Mouse (Mus musculus) embryonic facial prominence, embryonic 11.5 days (tissue): ENCODE data around the gene Dhx16. TPM values are rescaled to one million over a fixed set of nuclear protein-coding genes. Genes with fewer than 3 reads are reported as not detected.

Source experiments
- ATAC-seq: fragments of 200-750 bp; cut with Nextera tagmentation; replicated peaks from 2 replicates; pipeline ENCODE4 v1.8.0; 2017; ENCODE audit warnings: low read depth; ENCODE audit not compliant: insufficient number of reproducible peaks, low FRiP score, low TSS enrichment
- DNase-seq: peaks from one replicate; pipeline ENCODE4 v3.0.0-alpha.2; 2015; ENCODE audit warnings: low spot score
- H3K27ac ChIP-seq: fragments of 300-500 bp; sonication (generic); replicated peaks from 2 replicates; pipeline ENCODE4 v1.5.1; 2014; ENCODE audit warnings: mild to moderate bottlenecking, low read depth, low read length, control low read depth
- H3K27me3 ChIP-seq: fragments of 300-500 bp; sonication (generic); 2 replicates; pipeline ENCODE4 v1.6.1; 2014; ENCODE audit warnings: mild to moderate bottlenecking, low read length, moderate library complexity, mixed read lengths; ENCODE audit not compliant: control insufficient read depth, insufficient read depth
- H3K36me3 ChIP-seq: fragments of 300-500 bp; sonication (generic); replicated peaks from 2 replicates; pipeline ENCODE4 v1.6.1; 2014; ENCODE audit warnings: low read depth, mild to moderate bottlenecking, low read length, moderate library complexity, mixed read lengths; ENCODE audit not compliant: control insufficient read depth, insufficient read depth
- H3K4me1 ChIP-seq: fragments of 300-500 bp; sonication (generic); 2 replicates; pipeline ENCODE4 v1.6.1; 2014; ENCODE audit warnings: low read length, mixed read lengths; ENCODE audit not compliant: control insufficient read depth, insufficient read depth
- H3K4me2 ChIP-seq: fragments of 300-500 bp; sonication (generic); 2 replicates; pipeline ENCODE4 v1.6.1; 2014; ENCODE audit warnings: low read depth, mild to moderate bottlenecking, control low read depth, low read length, moderate library complexity
- H3K4me3 ChIP-seq: fragments of 300-500 bp; sonication (generic); 2 replicates; pipeline ENCODE4 v1.5.1; 2014; ENCODE audit warnings: low read depth, low read length, control low read depth
- H3K9ac ChIP-seq: fragments of 300-500 bp; sonication (generic); replicated peaks from 2 replicates; pipeline ENCODE4 v1.6.1; 2014; ENCODE audit warnings: mild to moderate bottlenecking, control low read depth, low read length
- H3K9me3 ChIP-seq: fragments of 300-500 bp; sonication (generic); replicated peaks from 2 replicates; pipeline ENCODE4 v1.6.1; 2016; ENCODE audit warnings: mild to moderate bottlenecking, low read length, inconsistent platforms, mixed read lengths; ENCODE audit not compliant: control insufficient read depth
- WGBS: fragments of 180-500 bp; shearing (Covaris S2); extraction: QIAGEN DNeasy Blood & Tissue Kit; methylation state at CpG from one replicate; pipeline ENCODE4 v1.1.7; 2014; 5-methylcytosine and 5-hydroxymethylcytosine counted together
- polyA plus RNA-seq: library from polyadenylated mRNA; unstranded; fragments of >200 nt; fragmentation: Nextera tagmentation; extraction: Ambion mirVana; gene quantifications from 2 replicates; pipeline ENCODE4 v1.2.1, GENCODE M21; 2014

The Dhx16 gene
- polyA plus RNA-seq, 1 experiment from 2014 or later: 38.6 TPM

DNA sequence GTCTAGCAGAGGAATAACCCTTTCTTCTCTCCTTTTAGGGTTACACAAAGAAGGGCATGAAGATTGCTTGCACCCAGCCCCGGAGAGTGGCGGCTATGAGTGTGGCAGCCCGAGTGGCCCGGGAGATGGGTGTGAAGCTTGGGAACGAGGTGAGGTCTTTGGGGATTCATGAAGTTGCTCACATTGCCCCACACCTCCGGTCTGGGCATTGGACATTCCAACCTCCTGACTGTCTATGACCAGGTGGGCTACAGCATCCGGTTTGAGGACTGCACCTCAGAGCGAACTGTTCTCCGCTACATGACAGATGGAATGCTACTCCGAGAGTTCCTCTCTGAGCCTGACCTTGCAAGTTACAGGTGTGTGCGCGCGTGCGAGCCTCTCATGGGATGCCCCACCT is 4.2 kb downstream of the Dhx16 start:
- H3K9ac ChIP-seq: no peak overlapping the region
- H3K27ac ChIP-seq: no peak overlapping the region
- no peak overlapping the region for H3K4me3 ChIP-seq
- no peak overlapping the region for H3K4me2 ChIP-seq
- H3K27me3 ChIP-seq: no peaks in the 10 kb centered on the region
- peaks cover 9% of the 10 kb centered on the region for H3K36me3 ChIP-seq
- ATAC-seq: no peak
- no peaks in the 10 kb centered on the region for H3K4me1 ChIP-seq
- H3K9me3 ChIP-seq: no peaks in the 10 kb centered on the region
- DNase-seq: no peak
- WGBS: 90% methylated on average over 14 of the region's 14 CpGs

- H3K4me2 ChIP-seq: no peak overlapping the region
These were observed 8.1 kb downstream of the Dhx16 start for GRCm38 (mm10) chr17:35887725-35888124.

DNA sequence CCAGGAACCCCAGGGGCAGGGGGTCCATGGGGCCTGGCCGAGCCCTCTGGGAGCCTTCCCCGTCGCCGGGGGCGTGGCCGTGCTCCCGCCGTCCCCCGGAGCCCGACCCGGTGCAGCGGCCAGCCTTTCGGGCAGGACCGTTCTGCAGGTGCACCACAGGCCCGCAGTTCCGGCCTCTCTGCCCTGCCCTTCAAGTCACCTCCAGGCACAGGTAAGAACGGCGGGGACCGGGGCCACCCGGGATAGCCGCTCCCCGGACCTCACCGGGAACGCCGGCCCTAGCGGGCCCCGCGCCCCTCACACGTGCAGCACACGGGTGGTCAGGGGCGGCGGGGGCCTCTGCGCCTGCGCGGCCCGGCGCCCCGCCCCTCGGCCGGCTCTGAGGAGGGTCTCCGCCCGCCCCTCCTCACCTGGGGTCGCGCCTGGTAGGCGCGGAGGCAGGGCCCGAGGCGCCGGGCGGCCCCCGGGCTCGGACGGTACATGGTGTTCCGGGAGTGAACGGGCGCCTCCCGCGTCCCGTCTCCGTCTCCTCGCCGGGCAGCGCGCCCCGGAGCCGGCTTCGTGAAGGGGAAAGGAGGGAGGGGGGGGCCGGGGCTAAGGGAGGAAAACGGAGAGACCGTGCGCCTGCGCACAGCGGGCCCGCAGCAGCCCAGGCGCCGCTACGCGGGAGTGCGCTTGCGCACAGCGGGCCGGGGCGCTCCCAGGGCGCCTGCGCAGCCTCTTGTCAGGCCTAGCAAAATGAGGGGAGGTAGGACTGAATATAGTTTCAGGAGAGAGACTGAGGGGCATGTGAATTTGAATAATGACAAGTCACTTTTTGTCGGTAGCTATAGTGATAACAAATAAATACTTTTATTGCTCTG is 17.4 kb downstream of the Dhx16 start, which contains the start of gene 2310061I04Rik:
Gene 2310061I04Rik (minus strand): TSS at position 651 of the 863 bp plus-strand sequence.
- WGBS: under 1% methylated on average over 76 of the region's 86 CpGs
- H3K36me3 ChIP-seq: peaks cover 7% of the 10 kb centered on the region
- peak within 1 kb of the TSS; percentile 61; the same call in 1 of the 2 replicates for H3K27ac ChIP-seq
- H3K4me3 ChIP-seq: peak within 1 kb of the TSS; percentile 70
- peak; percentile 94 for DNase-seq
- no peaks in the 10 kb centered on the region for H3K9me3 ChIP-seq
- H3K4me1 ChIP-seq: no peaks in the 10 kb centered on the region; the same call in 1 of the 2 replicates
- no peaks in the 10 kb centered on the region for H3K27me3 ChIP-seq
- peak; percentile 91 for ATAC-seq
- H3K4me2 ChIP-seq: peak within 1 kb of the TSS; percentile 94
- H3K9ac ChIP-seq: peak within 1 kb of the TSS; percentile 74

More at GRCm38 (mm10) chr17:35887725-35888124, 8.1 kb downstream of the Dhx16 start:
- Histone ChIP-seq H3K9ac (no peak overlapping the region), H3K4me3 (no peak overlapping the region), H3K27ac (no peak overlapping the region), H3K27me3 (no peaks in the 10 kb centered on the region), H3K4me1 (no peaks in the 10 kb centered on the region), H3K36me3 (peaks cover 19% of the 10 kb centered on the region), H3K9me3 (no peaks in the 10 kb centered on the region)
- 87% methylated on average over 13 of the region's 17 CpGs for WGBS
- DNase-seq (no peak), ATAC-seq (no peak)

DNA sequence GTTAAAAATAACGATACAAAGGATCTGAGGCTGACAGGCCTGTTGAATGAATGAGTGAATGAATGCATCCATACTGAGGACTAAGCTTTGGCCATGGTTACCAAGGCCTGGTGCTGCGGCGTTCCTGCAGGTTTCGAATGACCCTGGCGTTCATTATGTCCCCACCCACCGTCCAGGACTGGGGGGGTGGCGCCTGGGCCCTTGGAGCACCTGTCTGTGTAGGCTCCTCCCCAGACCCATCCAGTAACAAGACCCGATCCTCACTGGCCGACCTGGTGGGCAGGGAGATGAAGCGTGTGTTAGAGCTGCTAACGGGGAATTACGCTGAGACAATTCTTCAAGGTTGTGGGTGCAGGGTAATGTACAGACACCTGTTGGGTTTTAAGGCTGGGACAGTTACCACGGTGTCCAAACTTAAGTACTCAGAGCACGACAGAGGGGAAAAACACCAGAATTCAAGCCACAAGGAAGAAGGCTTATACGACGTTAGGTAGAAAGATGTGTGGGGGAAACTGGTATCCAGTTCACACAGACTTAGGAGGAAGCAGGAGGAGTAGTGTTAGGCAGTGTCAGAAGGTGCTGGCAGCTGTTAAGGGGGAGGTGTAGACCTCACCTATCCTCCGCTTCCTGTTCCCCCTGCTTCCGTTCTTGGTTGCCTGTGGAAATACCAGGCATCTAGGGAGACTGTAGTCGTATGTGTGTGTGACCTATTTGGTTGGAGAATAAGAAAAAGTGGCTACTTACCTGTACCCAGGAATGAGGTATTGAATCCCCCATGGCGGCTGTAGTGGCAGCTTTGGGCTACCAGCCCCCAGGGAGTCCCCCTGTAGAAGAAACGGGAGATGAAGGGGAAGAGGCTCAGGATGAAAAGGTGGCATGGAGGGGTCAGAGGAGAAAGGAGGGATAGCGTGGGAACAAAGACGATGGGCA is 18.3 kb downstream of the Dhx16 start:
- Histone ChIP-seq H3K4me3 (no peak overlapping the region), H3K9me3 (no peaks in the 10 kb centered on the region), H3K27ac (no peak overlapping the region), H3K4me1 (no peaks in the 10 kb centered on the region; the same call in 1 of the 2 replicates), H3K9ac (peak overlapping the region; percentile 39; the same call in 1 of the 2 replicates), H3K36me3 (peaks cover 4% of the 10 kb centered on the region), H3K27me3 (no peaks in the 10 kb centered on the region), H3K4me2 (peak overlapping the region; percentile 20)
- peak; percentile 21; the same call in 1 of the 2 replicates for ATAC-seq
- WGBS: 44% methylated on average over 23 of the region's 23 CpGs
- DNase-seq: no peak

GRCm38 (mm10) chr17:35900636-35901035 is 21.0 kb downstream of the Dhx16 start:
- no peaks in the 10 kb centered on the region for H3K27me3 ChIP-seq
- H3K27ac ChIP-seq: no peak overlapping the region
- H3K9me3 ChIP-seq: no peaks in the 10 kb centered on the region
- H3K4me2 ChIP-seq: no peak overlapping the region
- H3K4me3 ChIP-seq: no peak overlapping the region
- no peak for ATAC-seq
- 84% methylated on average over 3 of the region's 3 CpGs for WGBS
- H3K36me3 ChIP-seq: peaks cover 2% of the 10 kb centered on the region
- no peak overlapping the region for H3K9ac ChIP-seq
- no peak for DNase-seq
- H3K4me1 ChIP-seq: no peaks in the 10 kb centered on the region; the same call in 1 of the 2 replicates

DNA sequence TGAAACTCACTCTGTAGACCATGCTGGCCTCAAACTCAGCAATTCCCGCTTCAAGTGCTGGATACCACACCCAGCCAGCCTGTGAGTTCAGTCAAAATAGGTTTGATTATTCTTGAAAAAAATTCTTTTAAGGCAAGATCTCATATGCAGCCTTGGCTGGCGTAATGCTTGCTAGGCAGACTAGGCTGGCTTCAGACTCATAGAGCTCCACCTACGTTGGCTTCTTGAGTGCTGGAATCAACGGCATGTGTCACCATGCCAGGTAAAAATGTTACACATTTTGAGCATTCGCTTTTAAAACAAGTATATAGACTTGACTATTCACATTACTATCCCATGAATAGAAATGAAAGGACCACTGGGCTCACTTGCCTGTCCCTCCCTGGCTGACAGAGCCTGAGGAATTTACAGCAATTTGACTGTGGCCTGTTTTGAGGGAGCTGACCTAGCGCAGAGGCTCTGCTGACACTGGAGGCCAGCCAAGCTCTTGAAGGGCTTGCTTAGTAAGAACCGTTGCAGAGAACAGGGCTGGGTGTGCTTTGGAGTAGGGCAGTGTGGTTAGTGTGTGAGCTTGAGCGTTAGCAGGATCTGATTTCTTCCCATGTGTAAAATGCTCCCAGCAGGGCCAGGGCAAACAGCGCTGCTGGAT is 23.8 kb downstream of the Dhx16 start:
- Histone ChIP-seq H3K27ac (no peak overlapping the region), H3K27me3 (no peaks in the 10 kb centered on the region), H3K9me3 (no peaks in the 10 kb centered on the region), H3K4me2 (no peak overlapping the region), H3K36me3 (peaks cover 2% of the 10 kb centered on the region), H3K9ac (no peak overlapping the region), H3K4me1 (no peaks in the 10 kb centered on the region), H3K4me3 (no peak overlapping the region)
- ATAC-seq: no peak
- no peak for DNase-seq
- WGBS: 92% methylated on average over 9 of the region's 9 CpGs

DNA sequence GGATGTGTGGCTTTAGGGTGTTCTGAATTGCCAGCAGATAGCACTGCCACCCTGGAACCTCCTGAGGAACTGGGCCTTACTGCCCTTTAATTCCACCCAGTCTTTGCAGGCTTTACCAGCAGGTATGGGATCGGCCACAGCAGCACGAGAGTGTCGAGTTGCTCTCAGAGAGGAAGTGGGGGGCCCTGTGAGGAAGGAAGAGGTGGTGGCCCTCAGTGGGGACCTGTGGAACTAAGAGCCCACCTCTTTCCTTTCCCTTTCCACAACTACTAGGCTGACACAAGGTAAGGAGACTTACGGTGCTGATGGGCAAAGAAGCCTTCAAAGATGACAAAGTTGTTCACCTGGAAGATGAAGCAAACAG is 24.4 kb downstream of the Dhx16 start:
- Histone ChIP-seq H3K4me1 (no peaks in the 10 kb centered on the region; the same call in 1 of the 2 replicates), H3K36me3 (peaks cover 2% of the 10 kb centered on the region), H3K27ac (no peak overlapping the region), H3K9me3 (no peaks in the 10 kb centered on the region), H3K4me3 (no peak overlapping the region), H3K4me2 (no peak overlapping the region), H3K9ac (no peak overlapping the region), H3K27me3 (no peaks in the 10 kb centered on the region)
- no peak for ATAC-seq
- no peak for DNase-seq
- 77% methylated on average over 4 of the region's 4 CpGs for WGBS
